Mouse (Mus musculus) stomach, postnatal 0 days (tissue): Measurements from ENCODE around the gene Sod1. TPM values are rescaled to one million over a fixed set of nuclear protein-coding genes. Genes with fewer than 3 reads are reported as not detected.
A peak's percentile ranks its signal among the peaks of the same experiment; 100 is the strongest.
"Not testable (repeated sequence)": the region's sequence is repeated elsewhere in the genome, so short reads cannot be mapped to it uniquely, and the experiment has no call there.

Experiments
- ATAC-seq: fragments of 200-750 bp; cut with Nextera tagmentation; 2 replicates; pipeline ENCODE4 v1.8.0; 2017; ENCODE audit not compliant: low FRiP score, low TSS enrichment
- DNase-seq: peaks from one replicate; pipeline ENCODE4 v3.0.0-alpha.2; 2016; ENCODE audit warnings: low spot score
- H3K27ac ChIP-seq: fragments of 300-500 bp; sonication (generic); replicated peaks from 2 replicates; pipeline ENCODE4 v1.5.1; 2014; ENCODE audit warnings: mild to moderate bottlenecking, control low read depth
- H3K27me3 ChIP-seq: fragments of 300-500 bp; sonication (generic); 2 replicates; pipeline ENCODE4 v1.6.1; 2014; ENCODE audit warnings: low read length; ENCODE audit not compliant: control insufficient read depth, insufficient read depth
- H3K36me3 ChIP-seq: fragments of 300-500 bp; sonication (generic); 2 replicates; pipeline ENCODE4 v1.6.1; 2014; ENCODE audit warnings: low read length, mixed read lengths; ENCODE audit not compliant: control insufficient read depth, insufficient read depth
- H3K4me1 ChIP-seq: fragments of 300-500 bp; sonication (generic); replicated peaks from 2 replicates; pipeline ENCODE4 v1.6.1; 2014; ENCODE audit warnings: antibody characterized with exemption; ENCODE audit not compliant: control insufficient read depth, insufficient read depth
- H3K4me2 ChIP-seq: fragments of 300-500 bp; sonication (generic); replicated peaks from 2 replicates; pipeline ENCODE4 v1.6.1; 2014; ENCODE audit warnings: low read depth, mild to moderate bottlenecking, control low read depth, moderate library complexity
- H3K4me3 ChIP-seq: fragments of 300-500 bp; sonication (generic); 2 replicates; pipeline ENCODE4 v1.5.1; 2014; ENCODE audit warnings: low read depth, low read length, control low read depth
- H3K9ac ChIP-seq: fragments of 300-500 bp; sonication (generic); 2 replicates; pipeline ENCODE4 v1.6.1; 2014; ENCODE audit warnings: mild to moderate bottlenecking, low read length, control low read depth, mixed read lengths
- H3K9me3 ChIP-seq: fragments of 300-500 bp; sonication (generic); 2 replicates; pipeline ENCODE4 v1.6.1; 2016; ENCODE audit warnings: low read length; ENCODE audit not compliant: control insufficient read depth
- CTCF ChIP-seq: IDR thresholded peaks from 2 replicates; pipeline ENCODE4 v1.5.1; 2016; ENCODE audit warnings: antibody characterized with exemption, low read depth, mild to moderate bottlenecking, moderate library complexity
- EP300 ChIP-seq: optimal IDR thresholded peaks from 2 replicates; pipeline ENCODE3; 2016; ENCODE audit warnings: antibody characterized with exemption
- WGBS: fragments of 180-500 bp; shearing (Covaris S2); extraction: QIAGEN DNeasy Blood & Tissue Kit; methylation state at CpG from one replicate; pipeline ENCODE4 v1.1.7; 2014; 5-methylcytosine and 5-hydroxymethylcytosine counted together
- polyA plus RNA-seq: library from polyadenylated mRNA; unstranded; fragments of >200 nt; fragmentation: Nextera tagmentation; extraction: Ambion mirVana; gene quantifications from 2 replicates; pipeline ENCODE4 v1.2.1, GENCODE M21; 2015

The Sod1 gene
- polyA plus RNA-seq, 1 experiment from 2014 or later = 1,141 TPM

GRCm38 (mm10) chr16:90235188-90235587 lies 14.6 kb downstream of the Sod1 start:
- TF ChIP-seq EP300 = no peak
- TF ChIP-seq CTCF = 0 out of 2 replicates have a peak, but pooled peaks have one; percentile 24
- ATAC-seq (no peak), DNase-seq (no peak)
- 80% methylated on average over 3 of the region's 3 CpGs for WGBS
- no peaks in the 10 kb centered on the region for H3K4me1 ChIP-seq
- no peak overlapping the region for H3K9ac ChIP-seq
- no peak overlapping the region for H3K4me3 ChIP-seq
- no peaks in the 10 kb centered on the region for H3K9me3 ChIP-seq
- H3K4me2 ChIP-seq = no peak overlapping the region
- H3K27ac ChIP-seq = no peak overlapping the region
- H3K27me3 ChIP-seq = no peaks in the 10 kb centered on the region
- peaks cover 2% of the 10 kb centered on the region; the same call in 1 of the 2 replicates for H3K36me3 ChIP-seq

- H3K27ac ChIP-seq = no peak overlapping the region
- DNase-seq (no peak), ATAC-seq (peak; percentile 80)
- no peaks in the 10 kb centered on the region for H3K9me3 ChIP-seq
- H3K4me2 ChIP-seq = no peak overlapping the region
- WGBS = 79% methylated on average over 6 of the region's 6 CpGs
- no peaks in the 10 kb centered on the region for H3K4me1 ChIP-seq
- H3K4me3 ChIP-seq = no peak overlapping the region
- TF ChIP-seq EP300 (no peak), CTCF (peak; percentile 27; the same call in 1 of the 2 replicates)
- peaks cover 13% of the 10 kb centered on the region; the same call in 1 of the 2 replicates for H3K36me3 ChIP-seq
- no peak overlapping the region for H3K9ac ChIP-seq
- H3K27me3 ChIP-seq = no peaks in the 10 kb centered on the region
Measured at GRCm38 (mm10) chr16:90239128-90239746, 18.7 kb downstream of the Sod1 start.

GRCm38 (mm10) chr16:90241875-90242274 lies 21.3 kb downstream of the Sod1 start:
- no peaks in the 10 kb centered on the region for H3K27me3 ChIP-seq
- H3K9ac ChIP-seq = no peak overlapping the region
- ATAC-seq (no peak), DNase-seq (no peak)
- WGBS = 65% methylated on average over 4 of the region's 4 CpGs
- H3K9me3 ChIP-seq = no peaks in the 10 kb centered on the region
- no peaks in the 10 kb centered on the region for H3K4me1 ChIP-seq
- H3K4me2 ChIP-seq = no peak overlapping the region
- H3K36me3 ChIP-seq = peaks cover 24% of the 10 kb centered on the region
- no peak overlapping the region for H3K27ac ChIP-seq
- TF ChIP-seq EP300 (no peak), CTCF (no peak)
- no peak overlapping the region for H3K4me3 ChIP-seq

GRCm38 (mm10) chr16:90242426-90243304 lies 22.1 kb downstream of the Sod1 start:
- H3K27me3 ChIP-seq = no peaks in the 10 kb centered on the region
- ATAC-seq = no peak
- no peaks in the 10 kb centered on the region for H3K4me1 ChIP-seq
- no peak overlapping the region for H3K9ac ChIP-seq
- no peak for DNase-seq
- no peaks in the 10 kb centered on the region for H3K9me3 ChIP-seq
- H3K4me2 ChIP-seq = no peak overlapping the region
- TF ChIP-seq CTCF = no peak
- TF ChIP-seq EP300 = no peak
- 71% methylated on average over 17 of the region's 17 CpGs for WGBS
- no peak overlapping the region for H3K27ac ChIP-seq
- H3K36me3 ChIP-seq = peaks cover 24% of the 10 kb centered on the region
- H3K4me3 ChIP-seq = no peak overlapping the region

- 96% methylated on average over 7 of the region's 7 CpGs for WGBS
- Histone ChIP-seq H3K9me3 (no peaks in the 10 kb centered on the region), H3K36me3 (peaks cover 24% of the 10 kb centered on the region), H3K4me3 (no peak overlapping the region), H3K4me1 (no peaks in the 10 kb centered on the region), H3K9ac (no peak overlapping the region), H3K27me3 (no peaks in the 10 kb centered on the region), H3K27ac (no peak overlapping the region), H3K4me2 (no peak overlapping the region)
- DNase-seq (no peak), ATAC-seq (no peak)
- no peak for TF ChIP-seq EP300
- TF ChIP-seq CTCF = no peak
Measured at GRCm38 (mm10) chr16:90250099-90250498, 29.5 kb downstream of the Sod1 start.

GRCm38 (mm10) chr16:90251256-90251655 lies 30.7 kb downstream of the Sod1 start:
- not testable (repeated sequence) for H3K9ac ChIP-seq, H3K4me1 ChIP-seq, H3K27ac ChIP-seq, DNase-seq, ATAC-seq, H3K4me3 ChIP-seq, H3K27me3 ChIP-seq, H3K9me3 ChIP-seq, H3K4me2 ChIP-seq
- H3K36me3 ChIP-seq = peaks cover 20% of the 10 kb centered on the region
- 89% methylated on average over 3 of the region's 3 CpGs for WGBS
